20 mouse cellular contexts compared by ENCODE assay signal in the genomic region with DNA sequence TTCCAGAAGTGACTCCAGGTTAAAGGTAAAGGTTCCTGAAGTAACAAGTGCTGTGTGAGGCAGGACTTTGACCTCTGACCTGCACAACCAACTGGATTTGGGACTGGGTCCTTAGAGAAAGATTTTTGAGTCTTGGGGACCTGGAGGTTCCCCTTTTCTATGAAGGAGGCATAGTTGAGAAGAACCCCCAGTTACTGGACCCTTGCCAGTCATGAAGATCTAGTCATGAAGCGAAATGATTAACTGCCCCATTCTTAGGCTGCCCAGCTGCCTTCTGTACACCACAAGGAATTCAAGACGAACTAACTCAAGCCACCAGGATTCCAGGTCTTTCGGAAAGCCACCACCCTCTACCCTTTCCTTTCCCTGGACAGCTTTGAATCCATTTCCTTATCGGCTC. TPM values are rescaled to one million over a fixed set of nuclear protein-coding genes. Genes with fewer than 3 reads are reported as not detected.
DNase-seq lines count a peak whose midpoint lies in the region; ATAC-seq and TF ChIP-seq lines count a peak whose summit lies in the region.
"Had no signal": no experiment of that assay in that cellular context is flagged by ENCODE, and none has a peak within 500 bp of the region (broad histone marks: within the 10 kb centered on the region; RNA-seq: fewer than 3 reads in every experiment).

No protein-coding gene starts in this region.

- no peak for TF ChIP-seq POLR2A in lung, adult 2 months (IDR thresholded peaks at IDR 0.05; ENCODE audit: borderline replicate concordance, extremely low read depth, low read depth, low read length)

- H3K27me3 ChIP-seq in lung, embryonic 14.5 days (ENCODE audit: insufficient read depth, low read length), result no peaks in the 10 kb centered on the region
- H3K27me3 ChIP-seq: embryonic facial prominence, embryonic 13.5 days; embryonic facial prominence, embryonic 15.5 days; forebrain, embryonic 12.5 days had no signal

- peak; percentile 31 for DNase-seq in cerebellum, adult 9-10 months
- DNase-seq in cerebellum, adult 18-20 months, result no peak
- DNase-seq in kidney, adult 9 months, result peak; percentile 28
- DNase-seq in kidney, postnatal 4 days, result no peak
- peak; percentile 7 for DNase-seq in lung, embryonic 14.5 days
- DNase-seq in lung, adult 2 months, result no peak
- DNase-seq: adrenal gland, adult 2 months; adrenal gland, postnatal 10 days; adrenal gland, postnatal 25 days; embryo, embryonic 11 days had no signal

- H3K4me2 ChIP-seq in lung, embryonic 14.5 days, result no peak overlapping the region
- H3K4me2 ChIP-seq: embryonic facial prominence, embryonic 13.5 days; embryonic facial prominence, embryonic 15.5 days; forebrain, embryonic 12.5 days had no signal

- WGBS in lung, embryonic 14.5 days, result 44% methylated on average over 4 of the region's 4 CpGs
- WGBS in lung, adult 2 months, result 47% methylated on average over 4 of the region's 4 CpGs

- no peaks in the 10 kb centered on the region for H3K9me3 ChIP-seq in lung, embryonic 14.5 days (ENCODE audit: low read depth, low read length)
- H3K9me3 ChIP-seq: embryonic facial prominence, embryonic 13.5 days; embryonic facial prominence, embryonic 15.5 days; forebrain, embryonic 10.5 days; forebrain, embryonic 12.5 days had no signal

- no peaks in the 10 kb centered on the region for H3K36me3 ChIP-seq in lung, embryonic 14.5 days (ENCODE audit: insufficient read depth)
- H3K36me3 ChIP-seq: embryonic facial prominence, embryonic 15.5 days had no signal

- H3K9ac ChIP-seq in lung, embryonic 14.5 days, result no peak overlapping the region
- H3K9ac ChIP-seq: embryonic facial prominence, embryonic 13.5 days; embryonic facial prominence, embryonic 15.5 days; forebrain, embryonic 12.5 days had no signal

- no peak overlapping the region for H3K4me3 ChIP-seq in lung, embryonic 14.5 days (ENCODE audit: low read depth, low read length)
- H3K4me3 ChIP-seq in lung, adult 2 months (replicated peaks; ENCODE audit: extremely low read depth, low read depth, low read length), result no peak overlapping the region
- H3K4me3 ChIP-seq: embryonic facial prominence, embryonic 13.5 days; embryonic facial prominence, embryonic 15.5 days; erythroblast, embryonic 14.5 days; forebrain, embryonic 10.5 days; forebrain, embryonic 12.5 days had no signal

- TF ChIP-seq CTCF in lung, embryonic 14.5 days (IDR thresholded peaks at IDR 0.05; ENCODE audit: low read depth), result no peak
- no peak for TF ChIP-seq CTCF in lung, adult 2 months (IDR thresholded peaks at IDR 0.05; ENCODE audit: insufficient read depth, low read length)

- ATAC-seq in lung, embryonic 14.5 days (ENCODE audit: insufficient read depth), result no peak
- ATAC-seq: forebrain, embryonic 14.5 days; forebrain, embryonic 16.5 days had no signal

- peaks cover 3% of the 10 kb centered on the region; the same call in 1 of the 2 replicates for H3K4me1 ChIP-seq in lung, embryonic 14.5 days (ENCODE audit: insufficient read depth)
- H3K4me1 ChIP-seq in lung, adult 2 months (ENCODE audit: control insufficient read depth, insufficient read depth, low read length), result no peaks in the 10 kb centered on the region

- 0 out of 2 replicates have a peak overlapping the region, but pooled peaks have one; percentile 2 for H3K27ac ChIP-seq in lung, embryonic 14.5 days (ENCODE audit: low read depth)
- H3K27ac ChIP-seq: embryonic facial prominence, embryonic 13.5 days; embryonic facial prominence, embryonic 15.5 days; forebrain, embryonic 10.5 days; forebrain, embryonic 12.5 days had no signal

RNA-seq across cellular contexts. Expression of a gene that starts 6.4 kb away (rescaled TPM):
- polyA plus RNA-seq in lung, embryonic 14.5 days (2014; fragmentation: Nextera tagmentation; extraction: Ambion mirVana), result 35.6 and 38.1 TPM in 2 replicates
- polyA plus RNA-seq in lung, adult 2 months (2012; rRNA removed), result 19.8 and 31.7 TPM in 2 replicates
- polyA plus RNA-seq: C2C12; erythroblast, embryonic 14.5 days had no signal

RNA-seq across cellular contexts. Expression of a gene that starts 23.0 kb away (rescaled TPM):
- polyA plus RNA-seq in lung, embryonic 14.5 days (2014; fragmentation: Nextera tagmentation; extraction: Ambion mirVana), result 1.2 and 1.5 TPM in 2 replicates
- 8.5 and 8.8 TPM in 2 replicates for polyA plus RNA-seq in lung, adult 2 months (2012; rRNA removed)
- polyA plus RNA-seq: C2C12; erythroblast, embryonic 14.5 days had no signal

RNA-seq across cellular contexts. Expression of a gene that starts 50.0 kb away (rescaled TPM):
- polyA plus RNA-seq in lung, embryonic 14.5 days (2014; fragmentation: Nextera tagmentation; extraction: Ambion mirVana), result 0.05 and 0.20 TPM in 2 replicates
- polyA plus RNA-seq in lung, adult 2 months (2012; rRNA removed), result 0.35 and 0.38 TPM in 2 replicates
- polyA plus RNA-seq: C2C12; erythroblast, embryonic 14.5 days had no signal

RNA-seq across cellular contexts. Expression of a gene that starts 57.5 kb away (rescaled TPM):
- 0.12 TPM in 2 replicates for polyA plus RNA-seq in lung, embryonic 14.5 days (2014; fragmentation: Nextera tagmentation; extraction: Ambion mirVana)
- polyA plus RNA-seq in lung, adult 2 months (2012; rRNA removed), result 1.1 and 6.6 TPM in 2 replicates
- polyA plus RNA-seq: C2C12; cerebellum, adult 2 months; erythroblast, embryonic 14.5 days; forebrain, embryonic 10.5 days; forebrain, embryonic 16.5 days; frontal cortex, adult 2 months had no signal

Comparison
In these comparisons a context has a peak if more than half of its experiments do, and no peak if none do; other contexts are left out.
1. DNase-seq: peak in cerebellum, adult 9-10 months (single experiment), kidney, adult 9 months (single experiment) and lung, embryonic 14.5 days (single experiment); none in cerebellum, adult 18-20 months (0 of 2), kidney, postnatal 4 days (0 of 2) and lung, adult 2 months (single experiment).